Mouse (Mus musculus): ENCODE results near the gene Cenpt.
A peak's percentile ranks its signal among the peaks of the same experiment; 100 is the strongest.
"Not testable (repeated sequence)": the region's sequence is repeated elsewhere in the genome, so short reads cannot be mapped to it uniquely, and the experiment has no call there.

The Cenpt gene

GRCm38 (mm10) chr8:105854303-105854702, 1.2 kb upstream of the Cenpt start:
- no peak for DNase-seq

DNA sequence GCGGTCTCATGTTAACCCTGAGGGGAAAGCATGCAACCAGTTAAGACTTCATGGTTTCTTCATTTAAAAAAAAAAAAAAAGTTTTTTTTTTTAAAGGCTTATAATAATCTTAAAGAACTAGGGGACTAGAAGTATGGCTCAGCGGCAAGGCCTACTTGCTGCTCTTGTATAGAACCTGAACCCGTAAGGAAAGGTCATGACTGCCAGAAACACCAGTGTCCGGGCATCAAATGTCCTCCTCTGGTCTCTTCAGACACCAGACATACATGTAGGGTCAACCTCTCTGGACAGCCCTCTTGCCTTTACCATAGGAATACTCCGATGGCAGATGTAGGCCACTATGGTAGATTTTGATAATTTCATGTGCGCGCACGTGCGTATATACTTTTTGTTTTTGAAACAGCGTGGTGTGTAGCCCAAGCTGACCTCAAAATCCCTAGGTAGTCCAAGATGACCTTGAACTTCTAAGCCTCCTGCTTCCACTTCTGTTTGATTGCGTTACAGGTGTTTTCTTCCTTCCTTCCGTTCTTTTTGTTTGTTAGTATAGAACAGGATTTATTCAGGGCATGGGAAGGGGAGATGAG, 840 bp downstream of the Cenpt start:
- DNase-seq, result no peak

DNA sequence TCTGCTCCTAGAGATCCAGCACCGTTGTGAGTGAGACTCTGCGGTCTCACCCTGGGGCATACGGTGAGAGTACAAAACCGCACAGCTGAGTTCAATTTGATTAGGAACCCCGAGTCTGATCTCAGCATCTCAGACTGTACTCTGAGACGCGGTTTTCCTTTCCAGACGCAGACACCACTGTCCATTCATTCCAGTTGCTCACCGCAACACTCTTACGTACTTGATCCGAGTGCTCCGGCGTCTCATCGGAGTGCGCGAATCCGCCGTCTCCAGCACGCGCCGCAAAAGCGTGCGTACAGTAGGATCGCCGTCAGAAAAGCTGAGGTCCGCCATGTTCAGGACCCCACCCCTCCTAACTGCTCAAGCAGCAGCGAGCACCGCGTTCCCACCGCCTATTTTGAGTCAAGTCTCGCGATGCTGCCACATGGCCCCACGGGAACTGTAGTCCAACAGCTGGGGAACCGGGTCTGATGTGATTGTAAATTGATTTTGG, 1.4 kb downstream of the Cenpt start:
- peak; percentile 89 to 92 for DNase-seq

GRCm38 (mm10) chr8:105850611-105851010, 2.5 kb downstream of the Cenpt start:
- DNase-seq, result no peak

- no peak for DNase-seq
These were observed 3.1 kb downstream of the Cenpt start for GRCm38 (mm10) chr8:105850014-105850413.

GRCm38 (mm10) chr8:105846678-105847077, 6.4 kb downstream of the Cenpt start:
- no peak for DNase-seq

- DNase-seq, result no peak
These were observed 13.9 kb downstream of the Cenpt start for GRCm38 (mm10) chr8:105839209-105839608.

DNA sequence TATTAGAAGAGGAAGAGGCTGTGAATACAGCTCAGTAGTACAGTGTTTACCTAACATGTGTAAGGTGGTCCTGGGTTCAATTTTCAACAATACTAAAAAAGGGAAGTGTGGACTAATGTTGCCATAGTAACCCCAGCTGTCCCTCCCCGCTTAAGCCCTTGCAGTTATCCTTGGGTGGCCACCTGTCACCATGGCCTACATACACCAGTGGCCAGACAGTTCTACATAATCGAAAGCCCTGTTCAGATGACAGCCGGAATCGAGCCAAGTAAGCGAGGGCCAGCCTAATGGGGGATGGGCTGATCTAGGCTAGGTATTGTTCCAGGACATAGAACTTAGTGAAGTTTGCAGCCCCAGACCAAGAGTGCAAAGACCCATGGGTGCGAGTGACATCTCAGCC, 16.1 kb downstream of the Cenpt start:
- no peak for DNase-seq

DNA sequence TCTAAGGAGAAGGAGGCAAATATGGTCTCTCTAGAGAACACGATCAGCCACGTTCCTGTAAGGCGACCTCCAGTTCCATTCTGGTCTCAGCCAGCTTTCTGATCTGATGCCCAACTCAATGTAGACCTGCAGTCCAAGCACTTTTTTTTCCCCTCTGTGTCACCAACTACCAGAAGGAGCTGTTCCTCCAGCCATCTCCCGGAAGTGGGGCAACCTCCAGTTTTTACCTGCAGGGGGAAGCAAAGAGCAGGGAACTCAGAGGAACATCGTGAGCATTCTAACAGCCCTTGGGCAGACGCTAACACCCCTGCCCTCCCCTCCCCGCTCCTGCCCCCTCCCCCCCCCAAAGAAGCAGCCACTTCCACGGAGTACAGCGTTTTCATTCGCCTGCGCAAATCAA, 17.8 kb downstream of the Cenpt start:
- peak; percentile 80 to 87 for DNase-seq

DNA sequence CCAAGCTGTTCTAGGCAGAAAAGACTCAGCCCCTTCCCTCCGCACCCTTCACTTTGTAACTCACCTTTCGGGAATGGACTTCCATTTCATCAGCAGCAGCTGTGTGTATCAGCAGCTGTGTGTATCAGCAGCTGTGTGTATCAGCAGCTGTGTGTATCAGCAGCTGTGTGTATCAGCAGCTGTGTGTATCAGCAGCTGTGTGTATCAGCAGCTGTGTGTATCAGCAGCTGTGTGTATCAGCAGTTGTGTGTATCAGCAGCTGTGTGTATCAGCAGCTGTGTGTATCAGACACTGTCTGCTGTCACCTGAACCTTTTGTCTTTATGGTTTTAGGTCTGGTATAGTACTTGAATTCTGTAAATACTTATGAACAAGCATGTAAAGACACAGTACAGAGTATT, 19.3 kb downstream of the Cenpt start:
- DNase-seq, result not testable (repeated sequence)

GRCm38 (mm10) chr8:105826861-105827848, 25.9 kb downstream of the Cenpt start, which contains the start of the genes Ranbp10 and Tsnaxip1:
TSS of gene Ranbp10 (minus strand) at chr8:105827350.
TSS of gene Tsnaxip1 (plus strand) at chr8:105827731.
- DNase-seq, result peak; percentile 99

DNA sequence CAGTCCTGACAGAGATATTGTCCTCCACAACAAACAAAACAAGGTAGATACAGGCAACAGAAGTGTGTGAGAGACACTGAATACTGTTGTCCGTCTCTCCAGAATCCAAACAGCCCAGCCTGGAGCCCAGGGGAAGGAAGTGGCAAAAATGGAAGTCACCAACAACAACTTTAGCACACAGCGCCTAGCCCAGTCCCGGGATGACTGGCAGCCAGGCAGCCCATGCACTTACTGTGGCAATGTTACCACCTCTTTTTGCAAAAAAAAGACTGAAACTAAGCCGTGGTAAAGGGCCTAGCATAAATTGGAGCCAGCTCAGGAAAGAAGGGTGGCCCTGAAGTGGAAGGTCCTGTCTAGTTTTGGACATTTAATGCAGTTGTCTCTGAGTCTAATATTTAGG, 26.7 kb downstream of the Cenpt start:
- no peak for DNase-seq

DNA sequence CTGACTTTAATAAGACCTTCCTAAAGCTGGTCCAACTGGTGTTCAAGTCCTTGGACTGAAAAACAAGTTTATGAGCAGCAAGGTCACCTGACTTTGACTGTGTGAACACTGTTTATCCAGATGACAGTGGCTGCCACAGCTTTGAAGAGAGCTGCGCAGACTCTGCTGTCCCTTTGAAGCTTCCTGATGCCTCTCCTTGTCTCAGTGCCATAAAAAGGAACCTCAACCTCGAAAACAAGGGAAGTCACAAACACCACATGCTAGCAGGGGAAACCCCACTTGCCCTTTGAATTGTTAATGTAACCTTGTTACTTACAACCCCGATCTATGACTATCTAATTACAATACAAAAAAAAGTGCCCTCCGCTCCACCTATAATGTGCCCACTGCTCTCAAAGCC, 27.6 kb downstream of the Cenpt start:
- DNase-seq, result no peak

DNA sequence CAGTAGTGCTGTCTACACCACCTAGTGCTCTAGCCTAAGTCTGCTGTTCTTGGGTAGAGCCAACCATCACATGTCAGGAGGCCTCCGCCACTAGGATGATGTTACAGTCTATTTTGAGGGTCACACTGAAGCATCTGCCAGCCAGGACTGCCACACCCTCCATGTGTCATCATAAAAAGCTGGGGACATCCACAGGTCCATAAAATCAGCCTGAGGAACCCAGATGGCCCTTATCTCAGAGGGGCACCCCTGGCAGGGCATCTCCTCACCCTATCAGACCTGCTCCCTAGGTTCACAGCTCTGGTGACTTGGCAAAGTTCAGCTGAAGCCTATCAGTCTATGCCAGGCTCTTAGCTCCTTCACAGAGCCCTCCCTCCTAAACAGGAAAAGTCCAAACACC, 32.2 kb downstream of the Cenpt start:
- no peak for DNase-seq

DNA sequence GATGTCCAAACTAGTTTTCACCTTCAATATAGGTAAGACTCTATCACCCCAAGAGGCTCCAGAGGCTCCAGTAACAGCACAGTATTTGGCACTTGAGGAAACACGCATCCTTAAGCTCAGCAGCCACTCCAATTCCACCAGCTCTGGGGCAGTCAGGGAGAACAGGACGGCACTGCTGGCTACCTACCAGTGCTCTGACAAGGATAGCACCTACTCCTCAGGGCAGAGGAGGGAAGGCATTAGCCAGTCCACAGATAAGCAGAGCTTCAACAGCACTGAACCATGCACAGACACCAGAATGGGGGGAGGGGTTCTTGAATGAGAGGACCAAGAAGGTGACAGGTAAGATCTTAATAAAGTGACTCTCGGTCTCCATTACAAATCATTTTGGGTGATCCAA, 33.4 kb downstream of the Cenpt start:
- DNase-seq, result no peak

DNA sequence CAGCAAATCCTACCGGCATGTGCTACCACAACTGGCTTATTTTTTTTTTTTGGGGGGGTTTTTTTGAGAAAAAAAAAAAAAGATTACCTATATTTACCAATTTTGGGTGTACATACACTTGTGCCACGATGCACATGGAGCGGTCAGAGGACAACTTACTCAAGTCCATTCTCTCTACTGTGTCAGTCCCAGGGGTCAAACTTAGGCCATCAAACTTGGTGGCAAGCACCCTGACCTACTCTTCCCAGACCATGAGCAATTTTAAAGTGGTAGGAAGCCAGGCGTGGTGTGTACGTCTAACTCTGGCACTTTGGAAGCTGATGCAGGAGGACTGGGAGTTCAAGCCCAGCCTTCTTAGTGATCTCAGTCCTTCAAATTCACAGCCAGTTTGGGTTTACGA, 39.8 kb downstream of the Cenpt start:
- DNase-seq, result no peak

DNA sequence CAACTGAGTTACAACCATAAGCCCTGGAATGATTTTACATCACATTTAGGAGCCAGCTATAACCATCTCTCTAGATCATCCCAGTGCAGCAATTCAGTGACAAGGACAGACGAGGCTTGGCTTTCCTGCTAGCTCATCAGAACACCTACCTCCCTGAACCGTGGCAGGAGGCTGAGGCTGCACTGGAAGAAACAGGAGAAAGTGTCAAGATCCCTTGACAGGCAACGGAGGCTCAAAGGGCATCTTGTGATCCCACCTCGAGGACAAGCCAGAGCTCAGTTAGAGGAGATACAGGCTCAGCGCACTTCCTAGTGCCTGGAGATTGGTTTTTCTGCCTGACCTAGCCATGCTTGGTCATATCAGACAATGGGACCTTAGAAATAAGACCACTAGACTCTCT, 40.6 kb downstream of the Cenpt start:
- no peak for DNase-seq

GRCm38 (mm10) chr8:105811543-105811942, 41.5 kb downstream of the Cenpt start:
- no peak for DNase-seq

- no peak for DNase-seq
These were observed 42.0 kb downstream of the Cenpt start for GRCm38 (mm10) chr8:105811061-105811460.

- DNase-seq, result no peak
These were observed 42.8 kb downstream of the Cenpt start for GRCm38 (mm10) chr8:105810245-105810786.

- peak in 1 of 2 experiments; percentile 48 for DNase-seq
These were observed 44.6 kb downstream of the Cenpt start for GRCm38 (mm10) chr8:105808480-105808879.

DNA sequence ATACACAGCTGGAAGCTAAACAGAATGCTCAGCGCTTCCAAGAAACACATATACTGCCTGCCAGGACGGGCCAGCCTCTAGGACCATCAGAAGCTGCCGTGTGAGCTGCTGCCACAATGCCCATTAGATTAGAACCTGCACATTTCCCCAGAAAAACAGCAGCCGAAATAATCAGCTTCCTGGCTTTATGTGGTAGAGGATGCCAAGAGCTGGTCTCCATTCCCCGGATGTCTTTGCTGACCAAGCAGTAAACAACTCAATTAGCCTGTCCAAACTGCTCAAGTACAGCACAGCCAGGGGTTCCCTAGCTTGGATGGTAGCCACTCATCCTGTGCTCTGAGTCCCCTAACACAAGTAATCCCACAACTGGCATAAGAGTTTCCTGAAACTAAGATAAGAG, 45.3 kb downstream of the Cenpt start:
- DNase-seq, result no peak

DNA sequence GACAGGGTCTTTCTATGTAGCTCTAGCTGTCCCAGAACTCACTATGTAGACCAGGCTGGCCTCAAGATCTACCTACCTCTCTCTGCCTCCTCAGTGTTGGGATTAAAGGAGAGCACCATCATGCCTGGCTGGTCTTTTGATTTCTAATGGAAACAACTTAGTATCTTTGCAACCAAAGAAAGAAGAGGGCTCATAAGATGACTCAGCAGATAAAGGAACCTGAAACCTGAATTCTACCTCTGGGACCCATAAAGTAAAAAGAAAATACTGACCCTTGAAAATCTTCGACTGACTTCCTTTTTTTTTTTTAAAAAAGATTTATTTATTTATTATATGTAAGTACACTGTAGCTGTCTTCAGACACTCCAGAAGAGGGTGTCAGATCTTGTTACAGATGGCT, 47.1 kb downstream of the Cenpt start:
- no peak for DNase-seq

- DNase-seq, result no peak
These were observed 47.7 kb downstream of the Cenpt start for GRCm38 (mm10) chr8:105805346-105805745.

Measured in lung, adult 18-20 months (tissue).